Mouse (Mus musculus): ENCODE measurements around the gene Ece1.

Ece1 gene

GRCm38 (mm10) chr4:137857116-137857515 is 4.9 kb upstream of the Ece1 start:
- peak; percentile 58 for DNase-seq

DNA sequence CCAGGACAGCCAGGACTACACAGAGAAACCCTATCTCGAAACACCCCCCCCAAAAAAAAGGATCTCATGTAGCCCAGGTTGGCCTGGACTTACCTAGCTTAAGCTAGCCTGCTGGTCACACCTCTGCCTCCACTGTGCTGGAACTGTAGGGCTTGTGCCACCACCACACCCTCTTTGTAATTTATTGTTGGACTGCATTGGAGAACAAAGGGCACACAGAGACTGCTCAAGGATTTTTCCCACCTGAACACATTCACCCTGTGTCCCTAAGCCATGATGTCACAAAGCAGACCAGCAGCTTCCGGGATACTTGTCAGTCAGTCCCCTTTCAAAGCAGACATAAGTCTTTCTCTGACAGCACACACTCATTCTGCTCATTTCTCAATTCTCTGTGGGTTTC is 3.7 kb upstream of the Ece1 start:
- no peak for DNase-seq

DNA sequence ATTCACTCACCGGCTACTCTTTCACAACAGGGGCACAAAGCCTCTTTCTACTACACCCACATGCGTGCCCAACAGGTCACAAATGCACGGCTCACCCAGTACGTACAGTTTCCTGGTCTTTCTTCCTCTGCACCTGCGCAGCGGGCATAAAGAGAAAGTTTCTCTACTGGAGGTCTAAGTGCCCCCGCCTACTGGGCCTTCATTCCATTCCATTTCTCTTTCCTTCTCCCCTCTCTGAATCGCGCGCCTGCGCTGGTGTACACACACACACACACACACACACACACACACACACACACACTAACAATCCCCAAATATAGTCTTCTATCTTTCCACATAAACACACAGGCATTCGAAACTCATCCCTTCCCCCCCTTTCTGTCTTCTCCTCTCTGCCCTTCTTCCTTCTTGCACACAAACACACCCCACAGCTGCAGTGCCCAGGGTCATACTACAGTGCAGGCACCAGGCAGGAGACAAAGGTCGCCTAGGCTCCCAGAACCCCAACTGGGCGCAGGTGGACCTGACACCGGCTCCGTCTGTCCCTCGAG is 501 bp upstream of the Ece1 start:
- no peak for DNase-seq

- DNase-seq, result no peak
Measured at GRCm38 (mm10) chr4:137862516-137863240, 641 bp downstream of the Ece1 start.

- DNase-seq, result no peak
Measured at GRCm38 (mm10) chr4:137864031-137864430, 2.0 kb downstream of the Ece1 start.

- DNase-seq, result peak; percentile 30
Measured at GRCm38 (mm10) chr4:137864769-137865168, 2.7 kb downstream of the Ece1 start.

GRCm38 (mm10) chr4:137865221-137865641 is 3.2 kb downstream of the Ece1 start:
- DNase-seq, result no peak

DNA sequence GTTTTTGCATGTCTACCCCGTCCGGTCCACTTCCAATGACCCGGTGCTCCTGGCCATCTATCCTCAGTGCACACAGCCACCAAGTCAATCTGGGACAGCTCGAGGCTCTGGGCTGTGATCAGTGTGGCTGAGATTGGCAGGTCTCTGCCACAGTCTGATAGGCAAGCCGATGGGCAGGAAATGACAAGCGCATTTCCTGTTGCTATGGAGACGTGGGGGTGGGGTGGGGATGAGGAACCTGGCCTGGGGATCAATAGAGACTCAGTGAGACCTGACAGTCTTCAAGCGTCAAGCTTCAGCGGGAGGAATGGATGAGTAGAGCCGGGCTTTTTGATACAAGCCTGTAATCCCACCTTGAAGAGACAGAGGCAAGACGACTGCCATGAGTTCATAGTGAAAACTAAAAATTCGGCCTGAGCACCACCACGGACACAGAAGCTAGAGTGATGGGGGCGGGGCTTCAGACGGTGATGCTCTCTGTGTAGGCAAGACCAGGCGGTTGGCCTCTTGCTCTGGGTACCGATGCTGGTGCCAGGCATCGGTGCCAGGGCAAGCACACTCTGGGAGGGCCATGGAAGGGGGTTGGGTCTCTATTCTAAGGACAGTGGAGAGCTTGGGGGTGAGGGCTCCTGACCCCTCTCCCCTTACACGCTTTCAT is 4.3 kb downstream of the Ece1 start:
- DNase-seq, result peak; percentile 81

DNA sequence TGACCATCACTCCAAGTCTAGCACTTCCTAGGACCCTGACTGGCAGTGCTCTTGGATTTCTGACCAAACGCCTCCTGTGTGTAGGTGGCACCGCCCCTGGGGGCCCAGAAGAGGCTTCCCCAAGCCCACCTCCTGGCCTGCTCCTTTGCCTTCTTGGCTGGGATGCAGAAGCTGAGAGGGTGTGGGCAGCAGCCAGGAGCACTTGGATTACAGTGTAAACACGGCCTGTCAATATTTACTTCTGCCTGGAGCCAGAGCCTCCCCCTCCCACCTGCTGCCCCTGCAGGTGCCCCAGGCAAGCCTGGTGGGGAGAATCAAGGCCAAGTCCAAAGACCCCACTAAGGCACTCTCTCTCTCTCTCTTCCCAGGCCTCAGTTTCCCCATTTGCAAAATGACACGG is 5.2 kb downstream of the Ece1 start:
- DNase-seq, result no peak

DNA sequence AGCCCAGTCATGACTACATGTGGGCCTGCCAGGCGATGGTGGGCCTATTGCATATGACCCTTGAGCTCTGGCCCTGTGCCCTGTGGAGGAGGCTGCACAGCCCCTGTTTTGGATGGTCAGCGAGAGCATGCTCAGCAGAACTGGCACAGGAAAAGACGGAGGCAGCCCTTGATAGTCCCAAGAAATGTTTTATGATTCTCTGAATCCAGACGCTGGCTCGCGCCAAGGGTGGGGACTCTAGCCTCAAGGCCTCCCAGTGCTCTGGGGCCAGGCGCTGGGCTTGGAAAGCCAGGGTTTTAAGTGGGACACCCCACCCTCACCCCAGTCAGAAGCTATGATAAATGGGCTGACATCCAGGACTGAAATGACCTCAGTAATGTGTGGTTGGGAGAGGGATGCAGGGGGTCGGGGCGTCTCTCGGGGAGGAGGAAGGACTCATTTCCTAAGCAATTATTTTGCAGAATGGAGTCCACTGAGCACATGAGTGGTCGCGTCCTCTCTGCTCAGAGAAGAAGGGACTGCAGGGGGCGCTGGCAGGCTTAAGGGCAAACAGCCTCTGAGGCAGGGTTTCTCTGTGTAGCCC is 5.7 kb downstream of the Ece1 start:
- DNase-seq, result no peak

DNA sequence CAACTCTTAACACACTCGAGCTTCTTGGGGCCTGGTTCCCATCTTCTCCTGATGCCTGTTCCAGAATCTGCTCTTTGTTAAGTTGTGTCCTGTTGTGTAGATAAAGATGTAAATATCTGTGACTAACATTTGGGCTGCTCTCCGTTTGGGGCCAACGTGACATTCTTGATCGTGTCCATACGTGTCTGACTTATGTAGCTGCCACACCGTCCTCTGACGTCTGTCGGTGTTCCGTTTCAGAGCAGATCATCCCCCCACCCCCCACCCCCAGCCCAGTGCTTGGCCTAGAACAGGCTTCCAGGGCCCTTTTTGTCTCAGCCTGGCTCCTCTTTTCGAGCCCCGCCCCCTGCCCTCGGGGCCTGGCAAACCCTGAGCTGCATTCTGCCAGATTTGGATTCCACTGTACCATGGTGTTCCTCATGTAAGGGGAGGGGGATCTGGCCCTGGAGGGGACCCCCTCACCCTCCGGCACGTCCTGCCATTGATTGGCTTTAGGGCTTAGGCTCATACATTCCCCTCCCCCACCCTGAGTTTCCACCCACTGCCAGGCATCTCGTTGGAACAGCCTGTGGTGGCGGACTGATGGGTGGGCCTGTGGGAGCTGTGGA is 7.7 kb downstream of the Ece1 start:
- DNase-seq, result peak; percentile 49

DNA sequence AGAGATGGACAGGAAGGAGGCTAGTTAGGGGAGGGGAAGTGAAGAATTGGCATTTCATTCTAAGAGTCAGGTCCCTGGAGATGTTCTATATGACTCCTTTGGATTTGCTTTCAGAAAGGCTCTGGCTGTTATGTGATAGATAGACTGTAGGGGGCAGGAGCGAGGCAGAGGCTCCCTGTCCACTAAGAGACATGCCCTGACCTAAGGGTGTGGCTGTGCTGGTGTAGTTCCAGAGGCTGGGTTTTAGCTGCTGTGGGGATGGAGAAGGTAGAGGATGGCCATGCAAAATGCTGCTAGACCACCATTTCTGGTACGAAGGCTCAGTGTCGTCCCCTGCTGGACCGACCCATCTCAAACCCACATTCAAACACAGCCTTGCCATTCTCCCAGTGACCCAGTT is 8.9 kb downstream of the Ece1 start:
- no peak for DNase-seq

DNA sequence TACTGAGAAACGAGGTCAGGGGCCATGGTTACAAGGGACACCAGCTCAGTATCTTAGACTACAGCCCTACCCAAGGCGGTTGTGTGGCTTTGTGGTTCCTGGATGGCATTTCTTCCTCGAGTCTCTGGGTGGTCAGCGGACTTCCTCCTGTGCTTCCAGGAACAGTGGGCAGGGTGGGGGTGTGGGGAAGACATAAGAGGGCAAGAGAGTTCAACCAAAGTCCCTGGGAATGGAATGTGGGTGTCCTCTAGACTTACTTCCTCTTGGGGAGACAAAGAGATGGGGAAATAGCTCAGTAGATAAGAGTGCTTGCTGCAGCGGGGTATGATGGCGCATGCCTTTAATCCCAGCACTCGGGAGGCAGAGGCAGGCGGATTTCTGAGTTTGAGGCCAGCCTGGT is 9.4 kb downstream of the Ece1 start:
- no peak for DNase-seq

DNA sequence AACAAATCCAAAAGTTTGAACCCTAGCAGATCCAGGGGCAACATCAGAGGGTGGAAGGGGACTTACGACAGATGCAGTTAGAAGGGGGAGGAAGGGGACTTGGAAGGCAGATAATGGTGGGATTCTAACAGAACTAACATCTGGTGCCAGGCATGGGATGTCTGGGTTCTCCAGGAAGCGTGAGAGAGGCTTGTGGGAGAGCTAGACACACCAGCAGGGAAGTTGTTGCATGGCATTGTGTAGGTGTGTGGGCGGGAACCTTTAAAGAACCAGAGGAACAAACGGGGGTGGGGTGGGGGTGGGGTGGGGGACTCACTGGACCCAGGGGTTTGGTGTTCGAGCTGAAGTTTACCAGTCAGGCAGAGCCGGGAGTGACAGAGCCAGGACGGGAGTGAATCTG is 12.3 kb downstream of the Ece1 start:
- no peak for DNase-seq

DNA sequence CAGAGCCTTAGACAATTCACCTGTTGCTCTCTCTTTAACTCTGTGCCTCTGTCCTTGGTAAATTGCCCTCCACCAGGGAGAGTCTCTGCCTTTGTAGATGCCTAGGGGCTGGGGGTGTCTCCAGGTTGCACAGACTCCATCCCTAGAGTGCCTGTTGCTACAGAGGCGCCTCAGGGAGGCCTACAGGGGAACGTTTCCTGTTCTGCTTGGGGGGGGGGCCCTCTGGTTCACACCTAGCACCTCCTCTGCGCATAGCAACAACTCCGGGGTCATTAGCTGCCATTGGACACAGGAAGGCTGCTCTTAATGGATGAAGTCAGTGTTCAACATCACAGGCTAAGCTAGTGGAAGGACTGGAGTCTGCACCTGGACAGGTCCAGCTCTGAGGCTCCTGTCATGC is 12.8 kb downstream of the Ece1 start:
- DNase-seq, result no peak

- DNase-seq, result no peak
Measured at GRCm38 (mm10) chr4:137875466-137876092, 13.5 kb downstream of the Ece1 start.

DNA sequence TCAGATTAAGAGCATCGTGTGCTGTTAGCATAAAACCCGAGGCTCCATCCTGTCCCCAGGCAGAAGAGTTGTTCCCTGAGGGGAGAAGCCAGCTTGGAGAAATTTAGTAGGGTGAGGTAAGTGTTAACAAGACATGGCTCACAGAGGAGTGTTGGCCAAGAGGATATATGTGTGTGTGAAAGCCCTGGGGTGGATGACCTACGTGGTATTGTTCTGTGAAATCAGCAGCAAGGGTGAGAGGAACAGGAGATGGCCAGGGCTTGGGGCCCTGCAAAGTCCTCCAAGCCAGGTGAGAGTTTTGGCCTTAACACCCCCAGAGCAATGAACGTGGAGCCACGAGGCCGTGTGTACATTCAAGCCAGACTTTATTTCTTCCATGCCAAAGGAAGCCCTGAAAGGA is 14.8 kb downstream of the Ece1 start:
- no peak for DNase-seq

GRCm38 (mm10) chr4:137877432-137877881 is 15.4 kb downstream of the Ece1 start:
- DNase-seq, result peak; percentile 35

DNA sequence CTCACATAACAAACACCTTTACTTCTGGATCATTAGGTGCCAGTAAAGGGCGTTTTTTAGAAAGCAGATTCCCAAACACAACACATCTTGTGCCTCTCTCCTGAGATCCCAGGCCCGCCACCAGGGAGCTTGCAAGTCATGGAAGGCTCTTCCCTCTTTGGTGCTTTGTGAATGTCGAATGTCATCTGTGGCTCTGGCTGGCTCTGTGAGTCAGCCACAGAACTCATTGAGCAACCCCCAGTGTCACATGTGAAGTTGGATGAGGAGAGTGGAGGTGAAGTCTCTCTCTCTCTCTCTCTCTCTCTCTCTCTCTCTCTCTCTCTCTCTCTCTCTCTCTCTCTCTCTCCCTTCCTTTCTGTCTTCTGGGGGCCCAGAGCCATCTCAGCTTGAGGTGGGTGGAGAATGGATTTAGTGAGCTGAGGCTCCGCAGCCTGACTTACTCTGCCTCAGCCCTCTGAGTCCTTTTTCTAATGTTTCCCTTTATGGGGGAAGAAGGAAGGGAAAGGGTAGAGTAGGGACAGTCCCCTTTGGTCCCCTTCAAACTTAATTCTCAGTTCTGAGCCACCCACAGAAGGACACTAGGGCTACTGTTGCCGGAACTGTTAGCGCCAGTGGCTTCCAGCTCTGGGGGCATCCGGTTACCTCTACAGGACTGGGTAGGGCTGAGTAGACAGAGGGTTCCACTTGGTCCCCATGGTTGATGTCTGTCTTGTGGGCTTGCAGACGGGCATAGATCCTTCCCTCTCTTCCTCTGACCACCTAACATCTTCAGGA is 17.5 kb downstream of the Ece1 start:
- DNase-seq, result no peak

GRCm38 (mm10) chr4:137881445-137881844 is 19.4 kb downstream of the Ece1 start:
- DNase-seq, result no peak

DNA sequence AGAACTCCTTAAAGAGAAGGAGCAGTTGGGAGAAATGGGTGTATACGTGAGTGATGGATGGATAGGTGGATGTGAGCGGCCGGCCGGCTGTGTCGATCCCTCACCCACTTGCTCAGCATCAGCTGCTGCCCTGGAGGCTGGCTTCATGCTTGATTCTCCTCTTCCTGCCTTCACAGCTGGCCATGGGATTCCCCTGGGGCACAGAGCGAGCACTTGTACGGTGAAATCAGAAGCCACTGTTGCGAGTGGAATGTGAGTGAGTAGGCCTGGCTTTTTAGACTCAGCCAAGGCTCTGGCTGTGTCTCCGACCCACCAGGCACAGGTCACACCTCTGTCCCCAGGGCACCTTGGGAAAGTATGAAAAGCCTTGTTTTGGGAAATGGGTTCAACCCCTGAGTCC is 20.6 kb downstream of the Ece1 start:
- peak; percentile 69 for DNase-seq

GRCm38 (mm10) chr4:137883513-137884150 is 21.6 kb downstream of the Ece1 start:
- DNase-seq, result no peak
